Mouse (Mus musculus): ENCODE results near the gene H2-DMb2. TPM values are rescaled to one million over a fixed set of nuclear protein-coding genes. Genes with fewer than 3 reads are reported as not detected.
A peak's percentile ranks its signal among the peaks of the same experiment; 100 is the strongest.

H2-DMb2 gene
- polyA plus RNA-seq, 1 experiment from 2014 or later: 0.90 TPM

GRCm38 (mm10) chr17:34196941-34197894 lies 54.1 kb downstream of the H2-DMb2 start, which contains the start of gene Psmb8:
Gene Psmb8, plus strand, starts transcription at chr17:34197721.
- Histone ChIP-seq H3K9me3 (ENCODE audit: control insufficient read depth, low read length) (no peaks in the 10 kb centered on the region), H3K36me3 (ENCODE audit: control insufficient read depth, insufficient read depth) (no peaks in the 10 kb centered on the region), H3K27ac (ENCODE audit: low read length) (no peak within 1 kb of the TSS), H3K9ac (replicated peaks; ENCODE audit: low read depth, low read length) (peak within 1 kb of the TSS; percentile 46), H3K27me3 (replicated peaks; ENCODE audit: control insufficient read depth, insufficient read depth, low read length) (peaks cover 55% of the 10 kb centered on the region), H3K4me1 (replicated peaks; ENCODE audit: control insufficient read depth, insufficient read depth, low read length) (peaks cover 15% of the 10 kb centered on the region), H3K4me2 (ENCODE audit: low read length) (peak within 1 kb of the TSS; percentile 73), H3K4me3 (replicated peaks; ENCODE audit: low read length) (peak within 1 kb of the TSS; percentile 44)
- ATAC-seq: peak; percentile 89
- 3% methylated on average over 41 of the region's 41 CpGs for WGBS

GRCm38 (mm10) chr17:34197904-34198520 lies 54.9 kb downstream of the H2-DMb2 start:
- Histone ChIP-seq H3K27me3 (replicated peaks; ENCODE audit: control insufficient read depth, insufficient read depth, low read length) (peaks cover 47% of the 10 kb centered on the region), H3K9ac (replicated peaks; ENCODE audit: low read depth, low read length) (peak overlapping the region; percentile 46), H3K4me1 (replicated peaks; ENCODE audit: control insufficient read depth, insufficient read depth, low read length) (peaks cover 15% of the 10 kb centered on the region), H3K9me3 (ENCODE audit: control insufficient read depth, low read length) (no peaks in the 10 kb centered on the region), H3K4me3 (replicated peaks; ENCODE audit: low read length) (peak overlapping the region; percentile 44), H3K4me2 (ENCODE audit: low read length) (peak overlapping the region; percentile 73), H3K36me3 (ENCODE audit: control insufficient read depth, insufficient read depth) (no peaks in the 10 kb centered on the region), H3K27ac (ENCODE audit: low read length) (no peak overlapping the region)
- peak; percentile 34 for ATAC-seq
- WGBS: 2% methylated on average over 32 of the region's 32 CpGs

GRCm38 (mm10) chr17:34198521-34198912 lies 55.4 kb downstream of the H2-DMb2 start:
- Histone ChIP-seq H3K36me3 (ENCODE audit: control insufficient read depth, insufficient read depth) (no peaks in the 10 kb centered on the region), H3K4me3 (replicated peaks; ENCODE audit: low read length) (peak overlapping the region; percentile 44), H3K4me2 (ENCODE audit: low read length) (peak overlapping the region; percentile 73), H3K9me3 (ENCODE audit: control insufficient read depth, low read length) (no peaks in the 10 kb centered on the region), H3K9ac (replicated peaks; ENCODE audit: low read depth, low read length) (no peak overlapping the region), H3K27me3 (replicated peaks; ENCODE audit: control insufficient read depth, insufficient read depth, low read length) (peaks cover 47% of the 10 kb centered on the region), H3K4me1 (replicated peaks; ENCODE audit: control insufficient read depth, insufficient read depth, low read length) (peaks cover 15% of the 10 kb centered on the region), H3K27ac (ENCODE audit: low read length) (no peak overlapping the region)
- no peak for ATAC-seq
- WGBS: 5% methylated on average over 11 of the region's 11 CpGs

GRCm38 (mm10) chr17:34199050-34199619 lies 56.0 kb downstream of the H2-DMb2 start:
- WGBS: 62% methylated on average over 12 of the region's 12 CpGs
- ATAC-seq: no peak
- no peaks in the 10 kb centered on the region for H3K9me3 ChIP-seq (ENCODE audit: control insufficient read depth, low read length)

GRCm38 (mm10) chr17:34200047-34200446 lies 56.9 kb downstream of the H2-DMb2 start:
- WGBS: 82% methylated on average over 10 of the region's 10 CpGs
- Histone ChIP-seq H3K36me3 (ENCODE audit: control insufficient read depth, insufficient read depth) (no peaks in the 10 kb centered on the region), H3K27ac (ENCODE audit: low read length) (no peak overlapping the region), H3K9me3 (ENCODE audit: control insufficient read depth, low read length) (no peaks in the 10 kb centered on the region), H3K4me3 (replicated peaks; ENCODE audit: low read length) (no peak overlapping the region), H3K9ac (replicated peaks; ENCODE audit: low read depth, low read length) (no peak overlapping the region), H3K4me1 (replicated peaks; ENCODE audit: control insufficient read depth, insufficient read depth, low read length) (peaks cover 20% of the 10 kb centered on the region), H3K4me2 (ENCODE audit: low read length) (no peak overlapping the region), H3K27me3 (replicated peaks; ENCODE audit: control insufficient read depth, insufficient read depth, low read length) (peaks cover 46% of the 10 kb centered on the region)
- no peak for ATAC-seq

More at GRCm38 (mm10) chr17:34199050-34199619, 56.0 kb downstream of the H2-DMb2 start:
- Histone ChIP-seq H3K36me3 (ENCODE audit: control insufficient read depth, insufficient read depth) (no peaks in the 10 kb centered on the region), H3K4me2 (ENCODE audit: low read length) (no peak overlapping the region), H3K27me3 (replicated peaks; ENCODE audit: control insufficient read depth, insufficient read depth, low read length) (peaks cover 47% of the 10 kb centered on the region), H3K9ac (replicated peaks; ENCODE audit: low read depth, low read length) (no peak overlapping the region), H3K27ac (ENCODE audit: low read length) (no peak overlapping the region), H3K4me3 (replicated peaks; ENCODE audit: low read length) (no peak overlapping the region), H3K4me1 (replicated peaks; ENCODE audit: control insufficient read depth, insufficient read depth, low read length) (peaks cover 15% of the 10 kb centered on the region)

GRCm38 (mm10) chr17:34200772-34201505 lies 57.8 kb downstream of the H2-DMb2 start:
- H3K36me3 ChIP-seq (ENCODE audit: control insufficient read depth, insufficient read depth): no peaks in the 10 kb centered on the region
- H3K9me3 ChIP-seq (ENCODE audit: control insufficient read depth, low read length): no peaks in the 10 kb centered on the region
- peaks cover 49% of the 10 kb centered on the region for H3K27me3 ChIP-seq (replicated peaks; ENCODE audit: control insufficient read depth, insufficient read depth, low read length)
- H3K4me2 ChIP-seq (ENCODE audit: low read length): no peak overlapping the region
- H3K4me1 ChIP-seq (replicated peaks; ENCODE audit: control insufficient read depth, insufficient read depth, low read length): peaks cover 22% of the 10 kb centered on the region
- 85% methylated on average over 16 of the region's 16 CpGs for WGBS
- H3K27ac ChIP-seq (ENCODE audit: low read length): no peak overlapping the region
- no peak overlapping the region for H3K4me3 ChIP-seq (replicated peaks; ENCODE audit: low read length)
- ATAC-seq: no peak
- H3K9ac ChIP-seq (replicated peaks; ENCODE audit: low read depth, low read length): no peak overlapping the region

Other genes with a start within 250 kb of the H2-DMb2 start
- 0.32 and 0.54 TPM in 2 replicates for gene Platr17, start 238.2 kb upstream of the H2-DMb2 start, polyA plus RNA-seq (2015; fragmentation: Nextera tagmentation; extraction: Ambion mirVana)
- gene Daxx, start 233.9 kb upstream of the H2-DMb2 start, polyA plus RNA-seq (2015; fragmentation: Nextera tagmentation; extraction: Ambion mirVana): 61.5 and 63.1 TPM in 2 replicates
- 13.7 and 15.4 TPM in 2 replicates for gene Tapbp, start 227.4 kb upstream of the H2-DMb2 start, polyA plus RNA-seq (2015; fragmentation: Nextera tagmentation; extraction: Ambion mirVana)
- gene Zbtb22, start 227.4 kb upstream of the H2-DMb2 start, polyA plus RNA-seq (2015; fragmentation: Nextera tagmentation; extraction: Ambion mirVana): 17.1 and 17.2 TPM in 2 replicates
- 40.8 and 52.3 TPM in 2 replicates for gene Rgl2, start 213.8 kb upstream of the H2-DMb2 start, polyA plus RNA-seq (2015; fragmentation: Nextera tagmentation; extraction: Ambion mirVana)
- 182 and 196 TPM in 2 replicates for gene Pfdn6, start 203.0 kb upstream of the H2-DMb2 start, polyA plus RNA-seq (2015; fragmentation: Nextera tagmentation; extraction: Ambion mirVana)
- 26.1 and 29.4 TPM in 2 replicates for gene Wdr46, start 202.6 kb upstream of the H2-DMb2 start, polyA plus RNA-seq (2015; fragmentation: Nextera tagmentation; extraction: Ambion mirVana)
- gene B3galt4, start 191.8 kb upstream of the H2-DMb2 start, polyA plus RNA-seq (2015; fragmentation: Nextera tagmentation; extraction: Ambion mirVana): 10.0 and 13.2 TPM in 2 replicates
- 79.5 and 81.0 TPM in 2 replicates for gene Vps52, start 187.5 kb upstream of the H2-DMb2 start, polyA plus RNA-seq (2015; fragmentation: Nextera tagmentation; extraction: Ambion mirVana)
- 811 and 837 TPM in 2 replicates for gene Rps18, start 187.3 kb upstream of the H2-DMb2 start, polyA plus RNA-seq (2015; fragmentation: Nextera tagmentation; extraction: Ambion mirVana)
- 9.4 and 9.9 TPM in 2 replicates for gene H2-K1, start 143.0 kb upstream of the H2-DMb2 start, polyA plus RNA-seq (2015; fragmentation: Nextera tagmentation; extraction: Ambion mirVana)
- 16.0 and 20.4 TPM in 2 replicates for gene Ring1, start 118.6 kb upstream of the H2-DMb2 start, polyA plus RNA-seq (2015; fragmentation: Nextera tagmentation; extraction: Ambion mirVana)
- gene H2-Ke6, start 115.2 kb upstream of the H2-DMb2 start, polyA plus RNA-seq (2015; fragmentation: Nextera tagmentation; extraction: Ambion mirVana): 63.9 and 65.4 TPM in 2 replicates
- 148 and 157 TPM in 2 replicates for gene Slc39a7, start 111.6 kb upstream of the H2-DMb2 start, polyA plus RNA-seq (2015; fragmentation: Nextera tagmentation; extraction: Ambion mirVana)
- 55.6 and 60.2 TPM in 2 replicates for gene Rxrb, start 111.5 kb upstream of the H2-DMb2 start, polyA plus RNA-seq (2015; fragmentation: Nextera tagmentation; extraction: Ambion mirVana)
- 2.3 and 4.0 TPM in 2 replicates for gene Col11a2, start 103.9 kb upstream of the H2-DMb2 start, polyA plus RNA-seq (2015; fragmentation: Nextera tagmentation; extraction: Ambion mirVana)
- 0.22 and 0.28 TPM in 2 replicates for gene H2-Oa, start 51.0 kb upstream of the H2-DMb2 start, polyA plus RNA-seq (2015; fragmentation: Nextera tagmentation; extraction: Ambion mirVana)
- gene H2-DMa, start 23.8 kb upstream of the H2-DMb2 start, polyA plus RNA-seq (2015; fragmentation: Nextera tagmentation; extraction: Ambion mirVana): 12.1 and 15.8 TPM in 2 replicates
- 130 and 132 TPM in 2 replicates for gene Brd2, start 20.7 kb upstream of the H2-DMb2 start, polyA plus RNA-seq (2015; fragmentation: Nextera tagmentation; extraction: Ambion mirVana)
- 0.66 and 0.98 TPM in 2 replicates for gene H2-DMb1, start 9.8 kb downstream of the H2-DMb2 start, polyA plus RNA-seq (2015; fragmentation: Nextera tagmentation; extraction: Ambion mirVana)
- 1.9 and 2.6 TPM in 2 replicates for gene Tap1, start 44.2 kb downstream of the H2-DMb2 start, polyA plus RNA-seq (2015; fragmentation: Nextera tagmentation; extraction: Ambion mirVana)
- gene Psmb9, start 44.5 kb downstream of the H2-DMb2 start, polyA plus RNA-seq (2015; fragmentation: Nextera tagmentation; extraction: Ambion mirVana): 0.43 and 1.5 TPM in 2 replicates
- gene Psmb8, start 54.4 kb downstream of the H2-DMb2 start, polyA plus RNA-seq (2015; fragmentation: Nextera tagmentation; extraction: Ambion mirVana): 1.5 and 2.5 TPM in 2 replicates
- 1.6 and 2.6 TPM in 2 replicates for gene Tap2, start 60.2 kb downstream of the H2-DMb2 start, polyA plus RNA-seq (2015; fragmentation: Nextera tagmentation; extraction: Ambion mirVana)
- 0.15 and 0.28 TPM in 2 replicates for gene H2-Ob, start 95.6 kb downstream of the H2-DMb2 start, polyA plus RNA-seq (2015; fragmentation: Nextera tagmentation; extraction: Ambion mirVana)
- gene H2-Ab1, start 114.4 kb downstream of the H2-DMb2 start, polyA plus RNA-seq (2015; fragmentation: Nextera tagmentation; extraction: Ambion mirVana): 0.53 and 0.95 TPM in 2 replicates
- not detected in 2 replicates for gene H2-Aa, start 144.5 kb downstream of the H2-DMb2 start, polyA plus RNA-seq (2015; fragmentation: Nextera tagmentation; extraction: Ambion mirVana)
- 0.82 and 1.0 TPM in 2 replicates for gene H2-Eb1, start 162.6 kb downstream of the H2-DMb2 start, polyA plus RNA-seq (2015; fragmentation: Nextera tagmentation; extraction: Ambion mirVana)
- not detected in 2 replicates for gene H2-Eb2, start 182.4 kb downstream of the H2-DMb2 start, polyA plus RNA-seq (2015; fragmentation: Nextera tagmentation; extraction: Ambion mirVana)
- not detected in 2 replicates for gene Btnl2, start 211.5 kb downstream of the H2-DMb2 start, polyA plus RNA-seq (2015; fragmentation: Nextera tagmentation; extraction: Ambion mirVana)
- not detected in 2 replicates for gene Btnl1, start 233.8 kb downstream of the H2-DMb2 start, polyA plus RNA-seq (2015; fragmentation: Nextera tagmentation; extraction: Ambion mirVana)

Measured in forebrain, embryonic 16.5 days (tissue).